Mouse (Mus musculus): ENCODE data around the gene Fxyd6. TPM values are rescaled to one million over a fixed set of nuclear protein-coding genes. Genes with fewer than 3 reads are reported as not detected.

Fxyd6 gene
- polyA plus RNA-seq, 1 experiment: 18.9 TPM

GRCm38 (mm10) chr9:45343066-45343465, 26.9 kb upstream of the Fxyd6 start:
- Histone ChIP-seq H3K4me3 (ENCODE audit: low read depth, low read length) (no peak overlapping the region), H3K27ac (ENCODE audit: insufficient read depth, low read depth, low read length) (no peak overlapping the region), H3K4me1 (ENCODE audit: control insufficient read depth, insufficient read depth, insufficient read length, low read length) (no peaks in the 10 kb centered on the region), H3K36me3 (ENCODE audit: control insufficient read depth, insufficient read depth, low read length) (no peaks in the 10 kb centered on the region), H3K27me3 (ENCODE audit: control insufficient read depth, insufficient read depth, low read length) (no peaks in the 10 kb centered on the region)
- TF ChIP-seq CTCF (IDR thresholded peaks at IDR 0.05; ENCODE audit: extremely low read depth, insufficient read length, insufficient replicate concordance, low read depth, low read length) (no peak), POLR2A (IDR thresholded peaks at IDR 0.05; ENCODE audit: low read depth, low read length) (no peak)
- WGBS: 88% methylated on average over 3 of the region's 3 CpGs

- H3K27ac ChIP-seq (ENCODE audit: insufficient read depth, low read depth, low read length): no peak overlapping the region
- no peaks in the 10 kb centered on the region; the same call in 1 of the 2 replicates for H3K4me1 ChIP-seq (ENCODE audit: control insufficient read depth, insufficient read depth, insufficient read length, low read length)
- H3K36me3 ChIP-seq (ENCODE audit: control insufficient read depth, insufficient read depth, low read length): no peaks in the 10 kb centered on the region
- H3K27me3 ChIP-seq (ENCODE audit: control insufficient read depth, insufficient read depth, low read length): no peaks in the 10 kb centered on the region
- TF ChIP-seq CTCF (IDR thresholded peaks at IDR 0.05; ENCODE audit: extremely low read depth, insufficient read length, insufficient replicate concordance, low read depth, low read length): 0 out of 2 replicates have a peak, but pooled peaks have one; percentile 8
- TF ChIP-seq POLR2A (IDR thresholded peaks at IDR 0.05; ENCODE audit: low read depth, low read length): no peak
- 74% methylated on average over 2 of the region's 2 CpGs for WGBS
- H3K4me3 ChIP-seq (ENCODE audit: low read depth, low read length): no peak overlapping the region
Measured at GRCm38 (mm10) chr9:45345516-45345915, 24.5 kb upstream of the Fxyd6 start.

GRCm38 (mm10) chr9:45346276-45346675, 23.7 kb upstream of the Fxyd6 start:
- no peaks in the 10 kb centered on the region; the same call in 1 of the 2 replicates for H3K4me1 ChIP-seq (ENCODE audit: control insufficient read depth, insufficient read depth, insufficient read length, low read length)
- WGBS: 75% methylated on average over 6 of the region's 6 CpGs
- H3K27ac ChIP-seq (ENCODE audit: insufficient read depth, low read depth, low read length): no peak overlapping the region
- no peaks in the 10 kb centered on the region for H3K36me3 ChIP-seq (ENCODE audit: control insufficient read depth, insufficient read depth, low read length)
- TF ChIP-seq POLR2A (IDR thresholded peaks at IDR 0.05; ENCODE audit: low read depth, low read length): no peak
- TF ChIP-seq CTCF (IDR thresholded peaks at IDR 0.05; ENCODE audit: extremely low read depth, insufficient read length, insufficient replicate concordance, low read depth, low read length): no peak
- H3K27me3 ChIP-seq (ENCODE audit: control insufficient read depth, insufficient read depth, low read length): no peaks in the 10 kb centered on the region
- H3K4me3 ChIP-seq (ENCODE audit: low read depth, low read length): no peak overlapping the region

- Histone ChIP-seq H3K4me1 (ENCODE audit: control insufficient read depth, insufficient read depth, insufficient read length, low read length) (no peaks in the 10 kb centered on the region; the same call in 1 of the 2 replicates), H3K36me3 (ENCODE audit: control insufficient read depth, insufficient read depth, low read length) (no peaks in the 10 kb centered on the region), H3K27ac (ENCODE audit: insufficient read depth, low read depth, low read length) (no peak overlapping the region), H3K4me3 (ENCODE audit: low read depth, low read length) (no peak overlapping the region), H3K27me3 (ENCODE audit: control insufficient read depth, insufficient read depth, low read length) (no peaks in the 10 kb centered on the region)
- TF ChIP-seq CTCF (IDR thresholded peaks at IDR 0.05; ENCODE audit: extremely low read depth, insufficient read length, insufficient replicate concordance, low read depth, low read length) (no peak), POLR2A (IDR thresholded peaks at IDR 0.05; ENCODE audit: low read depth, low read length) (no peak)
- 63% methylated on average over 6 of the region's 6 CpGs for WGBS
Measured at GRCm38 (mm10) chr9:45348560-45348959, 21.4 kb upstream of the Fxyd6 start.

GRCm38 (mm10) chr9:45349181-45349580, 20.8 kb upstream of the Fxyd6 start:
- Histone ChIP-seq H3K27ac (ENCODE audit: insufficient read depth, low read depth, low read length) (no peak overlapping the region), H3K36me3 (ENCODE audit: control insufficient read depth, insufficient read depth, low read length) (no peaks in the 10 kb centered on the region), H3K4me3 (ENCODE audit: low read depth, low read length) (no peak overlapping the region), H3K4me1 (ENCODE audit: control insufficient read depth, insufficient read depth, insufficient read length, low read length) (no peaks in the 10 kb centered on the region; the same call in 1 of the 2 replicates), H3K27me3 (ENCODE audit: control insufficient read depth, insufficient read depth, low read length) (no peaks in the 10 kb centered on the region)
- TF ChIP-seq CTCF (IDR thresholded peaks at IDR 0.05; ENCODE audit: extremely low read depth, insufficient read length, insufficient replicate concordance, low read depth, low read length) (no peak), POLR2A (IDR thresholded peaks at IDR 0.05; ENCODE audit: low read depth, low read length) (no peak)
- WGBS: 34% methylated on average over 4 of the region's 4 CpGs

GRCm38 (mm10) chr9:45349851-45350250, 20.1 kb upstream of the Fxyd6 start:
- TF ChIP-seq CTCF (IDR thresholded peaks at IDR 0.05; ENCODE audit: extremely low read depth, insufficient read length, insufficient replicate concordance, low read depth, low read length) (no peak), POLR2A (IDR thresholded peaks at IDR 0.05; ENCODE audit: low read depth, low read length) (no peak)
- WGBS: 41% methylated on average over 5 of the region's 5 CpGs
- H3K36me3 ChIP-seq (ENCODE audit: control insufficient read depth, insufficient read depth, low read length): no peaks in the 10 kb centered on the region
- no peaks in the 10 kb centered on the region for H3K27me3 ChIP-seq (ENCODE audit: control insufficient read depth, insufficient read depth, low read length)
- H3K4me3 ChIP-seq (ENCODE audit: low read depth, low read length): no peak overlapping the region
- H3K4me1 ChIP-seq (ENCODE audit: control insufficient read depth, insufficient read depth, insufficient read length, low read length): no peaks in the 10 kb centered on the region; the same call in 1 of the 2 replicates
- H3K27ac ChIP-seq (ENCODE audit: insufficient read depth, low read depth, low read length): no peak overlapping the region

- 67% methylated on average over 2 of the region's 2 CpGs for WGBS
- Histone ChIP-seq H3K27ac (ENCODE audit: insufficient read depth, low read depth, low read length) (no peak overlapping the region), H3K36me3 (ENCODE audit: control insufficient read depth, insufficient read depth, low read length) (no peaks in the 10 kb centered on the region), H3K4me3 (ENCODE audit: low read depth, low read length) (no peak overlapping the region), H3K27me3 (ENCODE audit: control insufficient read depth, insufficient read depth, low read length) (no peaks in the 10 kb centered on the region), H3K4me1 (ENCODE audit: control insufficient read depth, insufficient read depth, insufficient read length, low read length) (no peaks in the 10 kb centered on the region)
- TF ChIP-seq POLR2A (IDR thresholded peaks at IDR 0.05; ENCODE audit: low read depth, low read length) (no peak), CTCF (IDR thresholded peaks at IDR 0.05; ENCODE audit: extremely low read depth, insufficient read length, insufficient replicate concordance, low read depth, low read length) (no peak)
Measured at GRCm38 (mm10) chr9:45355192-45355591, 14.8 kb upstream of the Fxyd6 start.

All from small intestine, adult 2 months (tissue).